Mouse (Mus musculus): ENCODE measurements at regions not wholly inside any gene's neighbourhood (a gene's known extent, or its start where the extent isn't known, plus 50 kb on each side); places are given as distances from the start of the nearest gene placed in this dataset.

DNA sequence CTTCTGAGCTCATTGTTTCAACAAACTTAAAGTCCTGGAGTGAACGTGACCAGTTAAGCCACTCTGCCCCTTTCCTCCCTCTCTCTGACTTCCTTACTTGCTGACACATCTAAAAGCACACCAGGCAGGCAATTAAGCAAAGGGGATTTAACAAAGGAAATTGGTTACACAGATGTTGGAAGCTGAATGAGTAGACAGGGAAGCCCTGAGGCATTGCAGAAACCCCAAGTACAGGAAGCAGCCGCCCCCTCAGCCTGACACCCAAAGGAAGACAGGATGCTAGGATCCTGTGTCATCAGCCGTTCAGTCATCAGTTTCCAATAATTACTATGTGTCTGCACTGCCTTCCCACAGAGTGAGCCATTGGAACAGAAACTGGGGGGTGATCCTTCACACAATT is 595.5 kb downstream of the Tns3 start:
- no peak overlapping the region for H3K4me3 ChIP-seq (ENCODE audit: low read depth, low read length)
- H3K4me1 ChIP-seq (ENCODE audit: control insufficient read depth, insufficient read depth, low read length): no peaks in the 10 kb centered on the region
- DNase-seq (ENCODE audit: low spot score) (peak; percentile 82), ATAC-seq (ENCODE audit: low read depth) (peak; percentile 41)
- H3K4me2 ChIP-seq (ENCODE audit: low read depth, low read length): no peak overlapping the region
- H3K27ac ChIP-seq (replicated peaks; ENCODE audit: low read depth, low read length): no peak overlapping the region; the same call in 1 of the 2 replicates
- H3K9me3 ChIP-seq (ENCODE audit: control insufficient read depth, low read length): no peaks in the 10 kb centered on the region
- WGBS: 4% methylated on average over 3 of the region's 3 CpGs
- no peak overlapping the region for H3K9ac ChIP-seq (ENCODE audit: low read depth, low read length)
- H3K36me3 ChIP-seq (ENCODE audit: control insufficient read depth, insufficient read depth, low read length): no peaks in the 10 kb centered on the region
- H3K27me3 ChIP-seq (replicated peaks; ENCODE audit: control insufficient read depth, insufficient read depth, low read length): no peaks in the 10 kb centered on the region

DNA sequence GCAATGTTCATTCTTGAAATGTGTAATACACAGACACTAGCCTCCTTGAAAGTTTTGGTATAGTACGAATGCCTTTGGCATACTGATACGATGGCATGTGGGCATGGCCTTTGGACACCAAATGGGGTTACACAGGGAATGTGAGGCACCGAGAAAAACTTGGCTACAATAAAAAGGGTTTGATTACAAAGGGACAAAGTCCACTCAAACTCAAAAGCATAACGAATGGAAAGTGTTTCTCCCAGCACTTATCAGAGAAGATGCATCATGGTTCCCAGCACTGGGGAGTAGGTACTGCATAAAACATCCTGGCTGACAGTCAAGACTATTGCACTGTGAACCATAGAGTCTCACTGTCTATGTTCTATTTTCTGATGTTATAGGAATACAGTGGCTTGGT is 597.0 kb downstream of the Tns3 start:
- Histone ChIP-seq H3K27ac (replicated peaks; ENCODE audit: low read depth, low read length) (no peak overlapping the region), H3K36me3 (ENCODE audit: control insufficient read depth, insufficient read depth, low read length) (no peaks in the 10 kb centered on the region), H3K9ac (ENCODE audit: low read depth, low read length) (no peak overlapping the region), H3K4me3 (ENCODE audit: low read depth, low read length) (no peak overlapping the region), H3K27me3 (replicated peaks; ENCODE audit: control insufficient read depth, insufficient read depth, low read length) (no peaks in the 10 kb centered on the region), H3K4me1 (ENCODE audit: control insufficient read depth, insufficient read depth, low read length) (no peaks in the 10 kb centered on the region), H3K9me3 (ENCODE audit: control insufficient read depth, low read length) (no peaks in the 10 kb centered on the region), H3K4me2 (ENCODE audit: low read depth, low read length) (no peak overlapping the region)
- DNase-seq (ENCODE audit: low spot score) (no peak), ATAC-seq (ENCODE audit: low read depth) (no peak)
- WGBS: 91% methylated on average over 4 of the region's 4 CpGs

DNA sequence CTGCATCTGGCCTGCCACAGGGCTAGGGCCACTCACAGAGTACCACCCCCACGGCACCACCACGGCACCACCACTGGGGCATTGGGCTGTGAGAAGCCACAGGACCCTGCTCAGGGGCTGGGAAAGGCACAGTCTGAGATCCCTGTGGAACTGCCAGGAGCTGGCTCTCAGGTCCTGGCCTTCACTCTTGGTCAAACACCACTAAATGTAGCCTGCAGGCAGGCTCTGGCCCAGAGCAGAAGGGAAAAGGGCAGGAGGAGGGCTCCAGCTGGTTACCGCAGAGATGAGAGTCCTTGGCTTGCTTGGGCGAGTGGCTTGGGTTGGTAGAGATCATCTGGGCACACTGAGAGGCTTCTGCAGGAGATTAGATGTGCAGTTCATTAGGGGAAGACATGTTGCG is 598.5 kb downstream of the Tns3 start:
- Histone ChIP-seq H3K9me3 (ENCODE audit: control insufficient read depth, low read length) (no peaks in the 10 kb centered on the region), H3K4me2 (ENCODE audit: low read depth, low read length) (no peak overlapping the region), H3K27me3 (replicated peaks; ENCODE audit: control insufficient read depth, insufficient read depth, low read length) (no peaks in the 10 kb centered on the region), H3K4me3 (ENCODE audit: low read depth, low read length) (no peak overlapping the region), H3K27ac (replicated peaks; ENCODE audit: low read depth, low read length) (no peak overlapping the region), H3K36me3 (ENCODE audit: control insufficient read depth, insufficient read depth, low read length) (no peaks in the 10 kb centered on the region), H3K9ac (ENCODE audit: low read depth, low read length) (no peak overlapping the region), H3K4me1 (ENCODE audit: control insufficient read depth, insufficient read depth, low read length) (no peaks in the 10 kb centered on the region)
- 85% methylated on average over 5 of the region's 5 CpGs for WGBS
- DNase-seq (ENCODE audit: low spot score) (no peak), ATAC-seq (ENCODE audit: low read depth) (no peak)

DNA sequence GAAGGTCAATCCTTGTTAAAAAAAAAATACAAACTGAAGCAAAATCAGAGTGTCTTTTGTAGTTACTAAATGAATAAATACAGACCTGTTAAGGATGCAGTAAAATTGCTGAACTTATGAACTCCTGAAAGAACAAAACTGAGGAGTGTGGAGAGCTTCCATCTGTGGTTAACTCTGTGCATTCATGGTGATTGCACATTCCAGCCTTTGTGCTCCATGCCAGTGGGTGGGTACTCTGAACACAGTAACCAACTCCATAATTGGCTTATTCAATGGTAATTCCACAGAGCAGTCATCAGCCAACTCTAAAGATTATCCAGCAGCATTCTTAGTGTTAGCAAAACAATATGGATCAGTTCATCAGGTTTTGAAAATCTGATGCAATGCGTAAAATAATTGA is 599.2 kb downstream of the Tns3 start:
- ATAC-seq (ENCODE audit: low read depth) (no peak), DNase-seq (ENCODE audit: low spot score) (peak; percentile 35)
- no peak overlapping the region for H3K4me3 ChIP-seq (ENCODE audit: low read depth, low read length)
- H3K9me3 ChIP-seq (ENCODE audit: control insufficient read depth, low read length): no peaks in the 10 kb centered on the region
- no peak overlapping the region for H3K9ac ChIP-seq (ENCODE audit: low read depth, low read length)
- no peak overlapping the region for H3K27ac ChIP-seq (replicated peaks; ENCODE audit: low read depth, low read length)
- H3K4me1 ChIP-seq (ENCODE audit: control insufficient read depth, insufficient read depth, low read length): no peaks in the 10 kb centered on the region
- H3K4me2 ChIP-seq (ENCODE audit: low read depth, low read length): no peak overlapping the region
- no peaks in the 10 kb centered on the region for H3K27me3 ChIP-seq (replicated peaks; ENCODE audit: control insufficient read depth, insufficient read depth, low read length)
- 94% methylated on average over 1 of the region's 1 CpGs for WGBS
- H3K36me3 ChIP-seq (ENCODE audit: control insufficient read depth, insufficient read depth, low read length): no peaks in the 10 kb centered on the region

DNA sequence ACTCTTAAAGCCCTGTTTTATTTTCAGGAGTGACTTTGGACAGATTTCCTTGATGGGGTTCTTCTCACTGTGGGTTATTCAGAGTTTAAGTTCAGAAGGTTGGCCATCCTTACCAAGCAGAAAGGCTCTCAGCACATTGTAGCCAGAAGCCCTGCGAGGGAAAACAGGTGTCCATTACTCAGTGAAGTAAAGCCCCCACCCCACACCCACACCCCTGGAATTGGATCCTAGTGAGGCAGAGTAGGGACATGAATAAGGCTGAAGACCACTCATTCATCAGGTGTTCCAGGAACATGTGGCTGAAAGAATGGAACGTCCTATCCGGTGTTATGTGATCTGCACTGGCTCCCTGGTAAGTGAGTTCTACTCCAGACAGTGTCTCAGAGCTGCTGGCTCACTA is 602.3 kb downstream of the Tns3 start:
- H3K4me1 ChIP-seq (ENCODE audit: control insufficient read depth, insufficient read depth, low read length): no peaks in the 10 kb centered on the region
- WGBS: 70% methylated on average over 3 of the region's 3 CpGs
- H3K27ac ChIP-seq (replicated peaks; ENCODE audit: low read depth, low read length): no peak overlapping the region; the same call in 1 of the 2 replicates
- ATAC-seq (ENCODE audit: low read depth) (no peak), DNase-seq (ENCODE audit: low spot score) (no peak)
- H3K9ac ChIP-seq (ENCODE audit: low read depth, low read length): no peak overlapping the region
- H3K4me3 ChIP-seq (ENCODE audit: low read depth, low read length): no peak overlapping the region
- H3K27me3 ChIP-seq (replicated peaks; ENCODE audit: control insufficient read depth, insufficient read depth, low read length): no peaks in the 10 kb centered on the region
- no peak overlapping the region for H3K4me2 ChIP-seq (ENCODE audit: low read depth, low read length)
- H3K9me3 ChIP-seq (ENCODE audit: control insufficient read depth, low read length): no peaks in the 10 kb centered on the region
- no peaks in the 10 kb centered on the region for H3K36me3 ChIP-seq (ENCODE audit: control insufficient read depth, insufficient read depth, low read length)

DNA sequence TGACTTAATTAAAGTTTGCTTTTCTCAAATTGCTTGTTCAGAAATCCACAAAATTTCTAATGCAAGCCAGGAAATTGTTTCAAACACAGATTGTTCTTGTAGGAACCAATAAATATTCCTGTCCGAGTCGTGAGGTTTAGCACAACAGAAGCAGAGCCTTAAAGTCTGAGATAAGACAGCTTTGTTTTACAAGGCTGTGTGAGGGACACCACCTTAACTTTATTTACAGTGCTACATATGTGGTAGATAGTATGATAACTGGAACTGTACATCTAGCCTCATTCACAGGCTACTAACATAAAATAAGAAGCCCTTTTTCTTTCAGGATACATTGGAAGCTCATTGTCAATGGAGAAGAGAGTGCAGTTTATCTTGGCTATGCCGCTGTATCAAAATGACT is 602.8 kb downstream of the Tns3 start:
- Histone ChIP-seq H3K4me1 (ENCODE audit: control insufficient read depth, insufficient read depth, low read length) (no peaks in the 10 kb centered on the region), H3K36me3 (ENCODE audit: control insufficient read depth, insufficient read depth, low read length) (no peaks in the 10 kb centered on the region), H3K9me3 (ENCODE audit: control insufficient read depth, low read length) (no peaks in the 10 kb centered on the region), H3K27ac (replicated peaks; ENCODE audit: low read depth, low read length) (no peak overlapping the region), H3K27me3 (replicated peaks; ENCODE audit: control insufficient read depth, insufficient read depth, low read length) (no peaks in the 10 kb centered on the region), H3K4me3 (ENCODE audit: low read depth, low read length) (no peak overlapping the region), H3K4me2 (ENCODE audit: low read depth, low read length) (no peak overlapping the region), H3K9ac (ENCODE audit: low read depth, low read length) (no peak overlapping the region)
- 81% methylated on average over 3 of the region's 3 CpGs for WGBS
- DNase-seq (ENCODE audit: low spot score) (no peak), ATAC-seq (ENCODE audit: low read depth) (no peak)

DNA sequence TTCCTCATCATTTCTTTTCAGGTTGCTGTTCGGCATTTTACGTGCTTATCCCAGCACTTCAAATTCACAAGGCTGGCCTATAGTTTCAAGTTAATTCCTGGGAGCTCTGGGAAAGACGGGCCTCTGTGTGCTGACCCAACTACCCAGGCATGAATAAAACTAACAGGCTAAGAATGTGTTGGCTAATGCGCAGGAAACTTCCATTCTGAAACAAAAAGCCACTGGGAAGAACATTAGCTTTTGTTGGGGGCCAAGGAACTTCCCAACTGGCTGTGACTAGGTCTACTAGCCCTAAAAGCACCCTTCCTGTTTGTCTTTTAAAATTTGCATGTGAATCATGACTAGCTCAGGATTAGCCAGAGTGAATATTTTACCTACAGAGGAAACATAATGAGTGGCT is 612.8 kb downstream of the Tns3 start:
- Histone ChIP-seq H3K27me3 (replicated peaks; ENCODE audit: control insufficient read depth, insufficient read depth, low read length) (no peaks in the 10 kb centered on the region), H3K9ac (ENCODE audit: low read depth, low read length) (no peak overlapping the region), H3K9me3 (ENCODE audit: control insufficient read depth, low read length) (no peaks in the 10 kb centered on the region), H3K4me1 (ENCODE audit: control insufficient read depth, insufficient read depth, low read length) (no peaks in the 10 kb centered on the region), H3K27ac (replicated peaks; ENCODE audit: low read depth, low read length) (no peak overlapping the region), H3K4me2 (ENCODE audit: low read depth, low read length) (no peak overlapping the region), H3K36me3 (ENCODE audit: control insufficient read depth, insufficient read depth, low read length) (no peaks in the 10 kb centered on the region), H3K4me3 (ENCODE audit: low read depth, low read length) (no peak overlapping the region)
- 47% methylated on average over 4 of the region's 4 CpGs for WGBS
- ATAC-seq (ENCODE audit: low read depth) (no peak), DNase-seq (ENCODE audit: low spot score) (no peak)

DNA sequence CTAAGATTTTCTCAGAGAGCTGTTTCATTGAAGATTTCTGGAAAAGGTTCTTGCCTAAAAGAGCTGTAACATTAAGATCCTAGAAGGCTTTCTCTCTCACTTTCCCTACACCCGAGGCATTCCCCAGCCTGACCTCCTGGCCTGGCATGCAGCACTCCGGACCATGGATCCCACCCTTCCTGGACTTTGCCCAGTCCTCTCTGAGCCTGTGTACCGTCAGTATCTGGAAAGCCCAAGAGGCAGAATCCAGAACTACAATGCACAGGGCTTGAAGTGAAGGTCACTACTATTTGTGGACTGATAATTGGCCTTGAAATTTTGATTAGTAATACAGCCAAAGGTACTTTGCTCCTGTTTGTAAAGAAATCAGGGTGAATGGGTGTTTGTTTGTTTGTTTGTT is 619.2 kb downstream of the Tns3 start:
- Histone ChIP-seq H3K36me3 (ENCODE audit: control insufficient read depth, insufficient read depth, low read length) (no peaks in the 10 kb centered on the region), H3K4me2 (ENCODE audit: low read depth, low read length) (no peak overlapping the region), H3K27me3 (replicated peaks; ENCODE audit: control insufficient read depth, insufficient read depth, low read length) (no peaks in the 10 kb centered on the region), H3K27ac (replicated peaks; ENCODE audit: low read depth, low read length) (no peak overlapping the region), H3K4me3 (ENCODE audit: low read depth, low read length) (no peak overlapping the region), H3K9ac (ENCODE audit: low read depth, low read length) (no peak overlapping the region), H3K9me3 (ENCODE audit: control insufficient read depth, low read length) (no peaks in the 10 kb centered on the region), H3K4me1 (ENCODE audit: control insufficient read depth, insufficient read depth, low read length) (no peaks in the 10 kb centered on the region)
- ATAC-seq (ENCODE audit: low read depth): no peak
- 64% methylated on average over 3 of the region's 3 CpGs for WGBS
- no peak for DNase-seq (ENCODE audit: low spot score)

DNA sequence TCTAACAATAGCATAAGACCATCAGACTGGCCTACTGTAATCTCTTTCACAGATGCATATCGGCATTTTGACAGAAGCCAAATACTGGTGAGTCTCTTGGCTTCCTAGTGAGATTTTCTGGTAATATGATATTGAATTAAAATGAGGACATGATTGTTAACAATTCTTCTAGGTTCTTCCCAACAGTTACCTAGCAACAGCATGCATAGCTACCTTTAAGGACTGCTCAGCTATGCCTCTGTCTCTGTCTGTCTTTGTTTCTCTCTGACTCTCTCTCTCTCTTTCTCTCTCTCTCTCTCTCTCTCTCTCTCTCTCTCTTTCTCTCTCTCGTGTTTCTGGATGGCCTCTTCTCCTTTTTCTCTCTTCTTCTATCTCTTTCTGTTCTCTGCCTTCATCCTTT is 634.2 kb downstream of the Tns3 start:
- no peaks in the 10 kb centered on the region for H3K9me3 ChIP-seq (ENCODE audit: control insufficient read depth, low read length)
- H3K27me3 ChIP-seq (replicated peaks; ENCODE audit: control insufficient read depth, insufficient read depth, low read length): no peaks in the 10 kb centered on the region
- no peaks in the 10 kb centered on the region for H3K36me3 ChIP-seq (ENCODE audit: control insufficient read depth, insufficient read depth, low read length)
- H3K27ac ChIP-seq (replicated peaks; ENCODE audit: low read depth, low read length): no peak overlapping the region
- DNase-seq (ENCODE audit: low spot score) (peak; percentile 9), ATAC-seq (ENCODE audit: low read depth) (no peak)
- no peaks in the 10 kb centered on the region for H3K4me1 ChIP-seq (ENCODE audit: control insufficient read depth, insufficient read depth, low read length)
- WGBS: 53% methylated on average over 2 of the region's 2 CpGs
- H3K9ac ChIP-seq (ENCODE audit: low read depth, low read length): no peak overlapping the region
- H3K4me3 ChIP-seq (ENCODE audit: low read depth, low read length): no peak overlapping the region
- H3K4me2 ChIP-seq (ENCODE audit: low read depth, low read length): no peak overlapping the region

Measured in embryonic facial prominence, embryonic 14.5 days (tissue).